Mouse (Mus musculus) erythroblast, embryonic 14.5 days (primary cell): ENCODE results near the gene Dennd1a. TPM values are rescaled to one million over a fixed set of nuclear protein-coding genes. Genes with fewer than 3 reads are reported as not detected.

Source experiments
- H3K27me3 ChIP-seq: 2 replicates; pipeline ENCODE4 v1.6.1; 2012; ENCODE audit warnings: inconsistent platforms; ENCODE audit not compliant: control insufficient read depth
- H3K36me3 ChIP-seq: 2 replicates; pipeline ENCODE4 v1.6.1; 2012; ENCODE audit warnings: mild to moderate bottlenecking, inconsistent platforms; ENCODE audit not compliant: control insufficient read depth
- H3K4me1 ChIP-seq: 2 replicates; pipeline ENCODE4 v1.6.1; 2012; ENCODE audit warnings: inconsistent platforms; ENCODE audit not compliant: control insufficient read depth
- H3K4me3 ChIP-seq: replicated peaks from 2 replicates; pipeline ENCODE3; 2012; ENCODE audit warnings: moderate library complexity, mild to moderate bottlenecking, inconsistent platforms
- H3K9me3 ChIP-seq: 2 replicates; pipeline ENCODE4 v1.6.1; 2012; ENCODE audit warnings: low read length, inconsistent platforms, mixed read lengths; ENCODE audit not compliant: control insufficient read depth
- GATA1 ChIP-seq: IDR thresholded peaks from 2 replicates; pipeline ENCODE4 v1.6.1; 2012; ENCODE audit warnings: low read length, inconsistent platforms, mixed read lengths
- TAL1 ChIP-seq: IDR thresholded peaks from 3 replicates; pipeline ENCODE4 v1.6.1; 2012; ENCODE audit warnings: low read length, inconsistent platforms, mixed read lengths
- polyA plus RNA-seq: library from polyadenylated mRNA; stranded (reverse); fragments of >175 nt; gene quantifications from 2 replicates; pipeline ENCODE4 v1.2.3, GENCODE M21; 2012

The Dennd1a gene
- polyA plus RNA-seq, 1 experiment, result 10.7 TPM

DNA sequence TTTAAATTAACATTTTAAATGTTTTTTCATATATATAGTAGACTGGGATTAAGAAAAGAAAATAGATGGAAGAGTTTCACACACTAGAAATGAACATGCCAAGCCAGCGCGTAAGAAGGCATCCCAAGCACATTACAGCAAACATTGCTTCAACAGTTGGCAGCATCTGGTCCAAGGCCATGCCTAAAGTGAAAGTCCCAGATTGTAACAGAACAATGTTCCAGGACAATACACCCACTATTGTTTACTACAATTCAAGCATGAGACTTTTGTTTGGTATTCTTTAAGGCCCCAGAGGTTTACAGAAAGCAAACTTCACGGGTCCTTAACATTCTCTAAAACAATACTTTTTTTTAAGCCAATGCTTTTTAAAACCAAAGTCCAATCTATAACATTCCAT, 124.7 kb downstream of the Dennd1a start:
- H3K4me1 ChIP-seq, result peaks cover 56% of the 10 kb centered on the region
- TF ChIP-seq GATA1, result no peak
- no peak for TF ChIP-seq TAL1

DNA sequence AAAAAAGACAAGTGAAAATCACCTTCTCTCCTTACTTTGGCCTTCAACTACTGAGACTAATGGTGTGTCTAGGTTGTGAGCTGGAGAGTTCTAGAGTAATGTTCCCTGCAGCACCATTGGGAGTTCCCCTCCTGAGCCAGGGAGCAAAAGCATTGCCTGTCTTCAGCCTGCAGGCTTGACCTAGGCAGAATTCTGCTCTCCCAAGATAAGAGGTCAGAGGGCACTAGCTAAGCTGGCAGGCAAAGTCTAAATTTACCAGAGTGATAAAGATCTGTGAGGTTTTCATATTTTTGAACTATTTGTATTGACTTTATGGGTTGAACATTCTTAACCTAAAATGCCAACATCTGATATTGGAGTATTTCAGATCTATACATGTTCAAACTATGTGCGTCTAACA, 125.7 kb downstream of the Dennd1a start:
- TF ChIP-seq TAL1 (peak; percentile 40; the same call in 2 of the 3 replicates), GATA1 (peak; percentile 53)
- H3K36me3 ChIP-seq, result peaks cover 8% of the 10 kb centered on the region
- H3K4me1 ChIP-seq, result peaks cover 53% of the 10 kb centered on the region
- H3K27me3 ChIP-seq, result no peaks in the 10 kb centered on the region
- H3K4me3 ChIP-seq, result no peak overlapping the region
- no peaks in the 10 kb centered on the region for H3K9me3 ChIP-seq

More for the DNA sequence above, 124.7 kb downstream of the Dennd1a start:
- no peaks in the 10 kb centered on the region for H3K9me3 ChIP-seq
- peaks cover 8% of the 10 kb centered on the region for H3K36me3 ChIP-seq
- no peak overlapping the region for H3K4me3 ChIP-seq
- H3K27me3 ChIP-seq, result no peaks in the 10 kb centered on the region

DNA sequence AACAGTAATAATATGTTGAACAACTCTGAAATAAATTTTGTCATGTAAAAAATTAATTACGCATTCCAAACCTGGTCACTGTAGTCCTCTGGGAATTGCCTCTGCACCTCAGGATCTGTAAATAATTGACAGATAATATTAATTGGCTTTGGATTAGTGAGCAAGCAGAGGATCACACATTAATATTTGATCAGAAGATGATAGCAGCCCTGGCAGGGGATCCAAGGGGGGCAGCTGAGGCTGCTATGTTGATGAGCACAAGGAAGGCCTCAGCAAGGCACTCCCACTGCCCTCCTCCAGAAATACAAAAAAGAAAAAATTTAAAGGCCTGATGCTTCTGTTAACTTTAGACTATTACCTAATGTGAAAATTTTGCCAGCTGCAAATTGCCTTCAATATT, 127.5 kb downstream of the Dennd1a start:
- Histone ChIP-seq H3K36me3 (peaks cover 8% of the 10 kb centered on the region), H3K27me3 (no peaks in the 10 kb centered on the region), H3K4me3 (no peak overlapping the region), H3K9me3 (no peaks in the 10 kb centered on the region), H3K4me1 (peaks cover 50% of the 10 kb centered on the region)
- TF ChIP-seq TAL1, result no peak
- TF ChIP-seq GATA1, result no peak

DNA sequence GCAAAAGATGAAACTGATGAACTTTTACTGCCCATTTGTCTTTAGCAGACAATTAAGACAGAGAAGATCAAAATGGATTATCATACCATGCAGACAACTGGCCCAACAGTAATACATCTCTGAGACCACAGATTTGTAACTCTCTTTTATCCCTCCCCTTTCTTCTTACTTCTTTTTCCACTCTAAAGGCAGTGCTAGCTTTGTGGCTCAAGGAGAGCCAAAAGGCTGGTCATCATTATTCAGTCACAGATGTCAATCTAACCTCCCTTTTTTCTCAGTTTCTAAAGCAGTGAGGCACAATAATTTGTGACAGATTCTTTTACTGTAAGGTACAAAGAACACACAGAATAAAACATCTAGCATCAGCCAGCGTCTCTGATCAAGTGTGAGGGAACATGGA, 130.2 kb downstream of the Dennd1a start:
- no peaks in the 10 kb centered on the region for H3K9me3 ChIP-seq
- H3K4me3 ChIP-seq, result no peak overlapping the region
- no peak for TF ChIP-seq GATA1
- no peak for TF ChIP-seq TAL1
- no peaks in the 10 kb centered on the region for H3K27me3 ChIP-seq
- peaks cover 29% of the 10 kb centered on the region for H3K4me1 ChIP-seq
- peaks cover 8% of the 10 kb centered on the region for H3K36me3 ChIP-seq

DNA sequence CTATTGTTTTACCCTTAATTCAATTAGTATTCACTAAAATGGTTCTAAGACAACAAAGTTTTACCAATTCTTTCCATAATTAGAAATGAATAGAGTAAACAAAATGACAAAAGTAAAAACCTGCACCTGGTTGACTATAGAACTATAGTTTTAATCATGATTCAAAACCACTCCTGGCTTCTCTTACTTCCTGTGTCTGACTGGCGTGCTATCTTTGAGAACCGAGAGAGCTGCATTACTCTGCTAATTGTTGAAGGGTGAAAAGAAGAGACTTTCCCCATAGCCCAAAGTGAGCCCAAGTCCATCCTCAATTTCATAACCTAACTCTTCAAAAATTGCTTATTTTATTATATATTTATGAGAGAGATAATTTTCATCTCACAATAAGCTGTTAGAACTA, 131.2 kb downstream of the Dennd1a start:
- no peak overlapping the region for H3K4me3 ChIP-seq
- peaks cover 23% of the 10 kb centered on the region for H3K4me1 ChIP-seq
- H3K36me3 ChIP-seq, result peaks cover 7% of the 10 kb centered on the region
- TF ChIP-seq GATA1 (no peak), TAL1 (no peak)
- H3K9me3 ChIP-seq, result no peaks in the 10 kb centered on the region
- no peaks in the 10 kb centered on the region for H3K27me3 ChIP-seq

DNA sequence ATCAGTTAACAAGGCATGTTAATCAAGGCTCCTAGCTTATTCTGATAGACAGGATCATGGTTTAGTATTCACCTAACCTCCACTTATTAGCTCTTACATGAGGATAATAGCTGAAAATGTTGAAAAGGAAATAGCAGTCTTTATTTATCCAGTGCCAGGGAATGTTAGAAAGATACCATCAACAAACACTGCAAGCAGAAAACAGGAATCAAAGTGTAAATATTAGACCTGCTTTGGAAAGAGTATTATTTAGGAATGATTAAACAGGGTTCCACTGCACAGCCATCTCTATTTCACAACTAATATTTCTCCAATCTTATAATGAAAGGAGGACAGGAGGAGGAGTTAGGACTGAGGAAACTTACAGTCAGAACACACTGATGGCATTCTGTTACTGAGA, 142.4 kb downstream of the Dennd1a start:
- Histone ChIP-seq H3K9me3 (no peaks in the 10 kb centered on the region), H3K4me1 (peaks cover 30% of the 10 kb centered on the region), H3K36me3 (peaks cover 2% of the 10 kb centered on the region), H3K27me3 (no peaks in the 10 kb centered on the region), H3K4me3 (no peak overlapping the region)
- TF ChIP-seq TAL1 (no peak), GATA1 (no peak)

DNA sequence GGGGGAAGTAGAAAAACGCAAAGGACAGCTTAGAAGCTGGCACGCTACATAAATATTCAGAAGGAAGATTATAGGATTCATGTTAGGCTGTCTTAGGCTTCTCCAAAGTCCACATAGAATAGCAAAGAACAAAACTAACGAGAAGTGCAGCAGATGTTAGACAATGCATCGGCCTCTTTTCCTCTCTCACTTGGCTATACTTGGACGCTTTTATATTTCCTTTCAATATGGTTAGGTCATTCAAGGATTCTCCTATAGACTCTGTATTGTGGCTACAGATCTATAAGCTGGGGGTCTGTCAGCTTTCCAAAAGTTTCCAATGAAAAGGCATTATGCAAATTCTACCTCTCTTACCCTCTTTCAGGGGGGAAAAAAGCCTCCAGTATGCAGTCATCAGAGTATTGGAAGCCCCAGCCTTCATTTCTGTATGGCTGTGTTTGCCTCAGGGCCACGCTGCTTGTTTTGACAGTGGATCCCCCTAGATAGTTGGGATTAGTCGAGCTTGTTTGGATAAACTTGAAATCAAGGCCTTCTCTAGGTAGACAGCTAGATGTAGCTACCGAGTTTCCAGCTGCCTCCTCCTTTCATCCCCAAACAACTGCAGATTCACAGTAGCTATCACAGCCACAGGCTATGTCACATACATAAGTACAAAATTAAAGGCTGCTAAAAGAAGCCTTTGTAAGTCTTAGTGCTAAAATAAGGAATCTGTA, 143.0 kb downstream of the Dennd1a start:
- Histone ChIP-seq H3K4me1 (peaks cover 28% of the 10 kb centered on the region), H3K9me3 (no peaks in the 10 kb centered on the region), H3K4me3 (no peak overlapping the region), H3K36me3 (peaks cover 2% of the 10 kb centered on the region), H3K27me3 (no peaks in the 10 kb centered on the region)
- TF ChIP-seq TAL1 (no peak), GATA1 (no peak)

DNA sequence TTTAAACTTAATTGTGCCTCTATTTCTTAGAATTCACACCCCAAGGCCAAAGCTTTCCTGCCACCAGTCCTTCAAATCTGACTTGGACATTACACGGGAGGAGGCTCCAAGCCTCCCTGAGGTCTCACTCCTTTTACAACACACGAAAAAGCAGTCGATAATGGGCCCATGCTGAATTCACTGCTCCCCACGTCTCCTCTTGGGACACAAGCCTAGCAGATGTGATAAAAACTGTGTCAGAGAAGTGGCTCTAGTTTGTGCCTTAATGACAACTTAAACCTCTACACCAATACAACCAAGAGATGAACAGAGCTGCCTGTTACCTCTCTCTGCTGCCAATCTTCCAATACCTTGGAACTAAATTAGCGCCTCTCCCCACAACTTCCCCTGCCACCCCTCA, 144.3 kb downstream of the Dennd1a start:
- peaks cover 22% of the 10 kb centered on the region for H3K4me1 ChIP-seq
- peaks cover 2% of the 10 kb centered on the region for H3K36me3 ChIP-seq
- no peak for TF ChIP-seq TAL1
- no peak for TF ChIP-seq GATA1
- H3K9me3 ChIP-seq, result no peaks in the 10 kb centered on the region
- H3K27me3 ChIP-seq, result no peaks in the 10 kb centered on the region
- no peak overlapping the region for H3K4me3 ChIP-seq

DNA sequence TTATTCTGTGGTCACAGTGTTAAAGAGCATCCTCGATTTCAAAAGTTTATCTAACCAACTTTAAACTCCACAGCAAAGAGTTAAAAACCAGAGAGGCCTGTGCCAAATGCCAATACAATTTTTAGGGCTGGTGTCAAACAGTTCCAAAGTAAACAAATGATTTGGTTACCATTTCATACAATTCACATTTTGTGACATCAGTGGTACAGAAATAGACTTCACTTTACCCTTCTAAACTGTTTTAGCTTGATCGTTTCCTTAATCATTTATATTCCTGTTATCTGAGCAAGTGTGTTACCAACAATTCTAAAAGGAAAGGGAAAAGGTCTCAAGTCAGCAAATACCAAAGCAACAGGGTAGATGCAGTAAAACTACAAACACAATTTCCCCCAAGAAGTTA, 145.0 kb downstream of the Dennd1a start:
- no peaks in the 10 kb centered on the region for H3K9me3 ChIP-seq
- no peaks in the 10 kb centered on the region for H3K27me3 ChIP-seq
- TF ChIP-seq TAL1, result no peak
- peaks cover under 1% of the 10 kb centered on the region; the same call in 1 of the 2 replicates for H3K36me3 ChIP-seq
- peaks cover 19% of the 10 kb centered on the region for H3K4me1 ChIP-seq
- H3K4me3 ChIP-seq, result no peak overlapping the region

DNA sequence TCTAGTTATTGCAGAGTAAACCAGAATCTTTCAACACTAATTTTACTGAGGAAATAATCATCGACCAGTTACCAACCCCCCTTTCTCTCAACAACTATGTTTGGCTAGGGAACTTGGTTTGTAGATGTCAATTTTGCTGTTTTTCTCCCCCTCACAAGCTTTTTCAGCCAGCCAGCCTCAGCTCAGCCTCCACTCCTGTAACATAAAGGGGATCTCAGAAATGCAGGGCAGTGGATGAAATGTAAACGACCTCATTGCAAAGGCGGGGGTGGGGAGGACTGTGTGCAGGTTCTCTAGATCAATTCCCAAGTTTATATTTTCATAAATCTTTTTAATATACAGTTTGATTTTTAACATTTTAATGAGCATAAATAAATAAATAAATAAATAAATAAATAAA, 147.7 kb downstream of the Dennd1a start:
- H3K36me3 ChIP-seq, result peaks cover 5% of the 10 kb centered on the region
- TF ChIP-seq GATA1, result no peak
- H3K4me3 ChIP-seq, result no peak overlapping the region
- no peaks in the 10 kb centered on the region for H3K27me3 ChIP-seq
- H3K4me1 ChIP-seq, result peaks cover 23% of the 10 kb centered on the region
- no peaks in the 10 kb centered on the region for H3K9me3 ChIP-seq
